Mouse (Mus musculus): ENCODE measurements at regions not wholly inside any gene's neighbourhood (a gene's known extent, or its start where the extent isn't known, plus 50 kb on each side); places are given as distances from the start of the nearest gene placed in this dataset.
A peak's percentile ranks its signal among the peaks of the same experiment; 100 is the strongest.
"Not testable (repeated sequence)": the region's sequence is repeated elsewhere in the genome, so short reads cannot be mapped to it uniquely, and the experiment has no call there.

DNA sequence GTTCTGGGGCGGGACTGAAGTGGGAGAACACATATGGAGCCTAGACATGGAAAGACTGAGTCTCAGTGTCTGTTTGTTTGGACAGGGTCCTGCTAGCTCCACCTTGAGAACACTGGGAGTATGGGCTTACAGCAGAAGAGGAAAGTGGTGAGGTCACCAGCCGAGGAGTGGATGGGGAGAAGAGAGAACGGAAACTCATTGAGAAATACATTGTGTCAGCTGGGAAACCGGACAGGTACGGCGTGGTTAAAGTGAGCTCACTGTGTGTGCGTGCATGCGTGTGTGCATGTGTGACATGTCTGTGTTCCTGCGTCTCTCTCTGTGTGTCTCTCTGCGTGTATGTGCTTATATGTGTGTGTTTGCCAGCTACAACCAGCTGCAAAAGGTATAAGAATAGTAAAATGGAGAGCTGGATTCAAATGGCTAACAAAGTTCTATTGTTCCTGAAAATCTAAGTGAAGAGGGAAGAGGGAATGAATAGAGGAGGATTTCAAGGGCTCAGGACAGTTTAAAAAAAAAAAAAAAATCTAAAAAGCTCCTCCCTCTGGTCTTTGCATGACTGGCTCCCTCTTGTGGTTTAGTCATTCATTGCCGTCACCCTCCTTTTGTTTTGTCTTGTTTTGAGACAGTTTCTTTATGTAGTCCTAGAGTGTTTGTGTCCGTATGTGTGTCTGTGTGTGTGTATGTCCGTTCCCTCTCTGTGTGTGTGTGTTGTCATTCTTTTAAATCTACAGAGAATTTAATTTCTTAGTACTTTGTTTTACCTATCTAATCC lies 52.0 kb upstream of the Ak4 start:
- peak; percentile 58; the same call in 1 of the 2 replicates for ATAC-seq
- no peaks in the 10 kb centered on the region for H3K4me1 ChIP-seq
- H3K9me3 ChIP-seq (replicated peaks): no peaks in the 10 kb centered on the region
- H3K4me2 ChIP-seq: no peak overlapping the region
- 63% methylated on average over 13 of the region's 13 CpGs for WGBS
- H3K27ac ChIP-seq: no peak overlapping the region
- H3K36me3 ChIP-seq (ENCODE audit: poor library complexity, severe bottlenecking): no peaks in the 10 kb centered on the region
- no peak overlapping the region for H3K9ac ChIP-seq
- H3K27me3 ChIP-seq: no peaks in the 10 kb centered on the region
- no peak overlapping the region for H3K4me3 ChIP-seq

DNA sequence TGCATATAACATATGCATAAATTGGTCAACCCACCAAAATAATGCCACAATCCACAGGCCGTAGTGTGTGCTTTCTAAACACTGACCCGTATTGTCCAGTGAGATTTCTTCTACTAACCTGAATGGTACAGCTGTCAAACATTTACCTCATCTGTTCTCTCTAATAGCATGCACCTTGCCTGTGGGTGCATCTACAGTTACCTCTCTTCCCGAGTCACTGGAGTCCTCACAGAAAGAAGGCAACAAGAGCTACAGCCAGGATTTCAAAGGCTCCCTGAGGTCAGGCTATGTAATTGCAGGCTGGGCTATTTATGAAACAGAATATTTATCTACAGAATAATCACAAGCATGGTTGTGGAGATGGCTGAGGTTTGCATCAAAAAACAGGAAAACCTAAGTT lies 53.8 kb upstream of the Ak4 start:
- no peaks in the 10 kb centered on the region for H3K27me3 ChIP-seq
- no peak overlapping the region for H3K27ac ChIP-seq
- H3K9ac ChIP-seq: no peak overlapping the region
- 81% methylated on average over 3 of the region's 3 CpGs for WGBS
- H3K4me2 ChIP-seq: no peak overlapping the region
- no peak for ATAC-seq
- H3K36me3 ChIP-seq (ENCODE audit: poor library complexity, severe bottlenecking): no peaks in the 10 kb centered on the region
- H3K9me3 ChIP-seq (replicated peaks): no peaks in the 10 kb centered on the region
- H3K4me3 ChIP-seq: no peak overlapping the region
- H3K4me1 ChIP-seq: no peaks in the 10 kb centered on the region

GRCm38 (mm10) chr4:101364716-101365115 lies 54.4 kb upstream of the Ak4 start:
- H3K27me3 ChIP-seq: no peaks in the 10 kb centered on the region
- H3K9ac ChIP-seq: no peak overlapping the region
- H3K4me2 ChIP-seq: no peak overlapping the region
- H3K27ac ChIP-seq: no peak overlapping the region
- WGBS: 94% methylated on average over 2 of the region's 2 CpGs
- no peaks in the 10 kb centered on the region for H3K36me3 ChIP-seq (ENCODE audit: poor library complexity, severe bottlenecking)
- no peaks in the 10 kb centered on the region for H3K4me1 ChIP-seq
- no peak for ATAC-seq
- H3K9me3 ChIP-seq (replicated peaks): no peaks in the 10 kb centered on the region
- H3K4me3 ChIP-seq: no peak overlapping the region

GRCm38 (mm10) chr4:101363231-101363630 lies 55.8 kb upstream of the Ak4 start:
- H3K9me3 ChIP-seq (replicated peaks); H3K36me3 ChIP-seq (ENCODE audit: poor library complexity, severe bottlenecking); H3K27ac ChIP-seq; H3K9ac ChIP-seq; H3K4me3 ChIP-seq; H3K4me2 ChIP-seq; ATAC-seq; H3K27me3 ChIP-seq; H3K4me1 ChIP-seq: not testable (repeated sequence)
- 86% methylated on average over 1 of the region's 1 CpGs for WGBS

GRCm38 (mm10) chr4:101361779-101362178 lies 57.3 kb upstream of the Ak4 start:
- H3K27ac ChIP-seq: no peak overlapping the region
- H3K4me2 ChIP-seq: no peak overlapping the region
- no peaks in the 10 kb centered on the region for H3K27me3 ChIP-seq
- no peaks in the 10 kb centered on the region for H3K36me3 ChIP-seq (ENCODE audit: poor library complexity, severe bottlenecking)
- H3K9ac ChIP-seq: no peak overlapping the region
- H3K4me1 ChIP-seq: peaks cover 8% of the 10 kb centered on the region
- H3K9me3 ChIP-seq (replicated peaks): no peaks in the 10 kb centered on the region
- 86% methylated on average over 1 of the region's 1 CpGs for WGBS
- no peak for ATAC-seq
- H3K4me3 ChIP-seq: no peak overlapping the region

DNA sequence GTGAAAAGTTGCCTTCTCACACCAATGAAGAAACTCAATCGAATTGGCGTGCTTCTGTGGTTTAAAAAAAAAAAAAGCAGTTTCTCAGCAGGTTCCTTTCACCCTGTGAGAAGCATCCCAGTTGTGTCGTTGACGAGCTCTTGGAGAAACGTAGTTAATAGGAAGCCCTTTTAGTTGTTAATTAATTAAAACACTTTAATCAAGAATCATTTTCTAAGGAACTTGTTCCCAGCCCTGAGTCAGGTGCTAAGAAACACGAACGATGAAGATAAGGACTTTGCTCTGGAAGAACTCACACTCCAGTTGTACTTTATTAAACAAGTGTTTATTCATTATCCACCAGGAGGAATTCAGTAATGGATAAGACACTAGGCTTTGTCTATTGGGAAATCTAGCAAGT lies 58.8 kb upstream of the Ak4 start:
- Histone ChIP-seq H3K4me3 (no peak overlapping the region), H3K4me1 (peaks cover 11% of the 10 kb centered on the region), H3K9me3 (replicated peaks) (no peaks in the 10 kb centered on the region), H3K4me2 (no peak overlapping the region), H3K36me3 (ENCODE audit: poor library complexity, severe bottlenecking) (no peaks in the 10 kb centered on the region), H3K27ac (no peak overlapping the region), H3K27me3 (no peaks in the 10 kb centered on the region), H3K9ac (no peak overlapping the region)
- 47% methylated on average over 7 of the region's 7 CpGs for WGBS
- ATAC-seq: no peak

DNA sequence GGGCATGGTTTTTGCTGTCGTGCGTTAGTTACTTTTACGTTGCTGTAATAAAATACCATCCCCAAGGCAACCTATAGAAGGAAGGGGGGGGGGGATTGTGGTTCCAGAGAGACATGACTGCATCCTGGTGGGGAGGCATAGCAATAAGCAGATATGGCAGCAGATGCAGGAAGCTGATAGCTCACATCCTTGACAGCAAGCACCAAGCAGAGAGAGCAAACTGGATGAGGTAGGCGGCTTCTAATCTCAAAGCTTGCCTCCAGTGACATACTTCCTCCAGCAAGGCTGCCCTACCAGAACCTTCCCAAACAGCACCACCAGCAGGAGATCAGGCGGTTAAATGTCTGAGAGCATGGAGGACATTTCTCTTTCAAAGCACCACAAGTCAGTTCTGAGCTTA lies 60.0 kb upstream of the Ak4 start:
- H3K9ac ChIP-seq: no peak overlapping the region
- peaks cover 23% of the 10 kb centered on the region for H3K4me1 ChIP-seq
- no peaks in the 10 kb centered on the region for H3K36me3 ChIP-seq (ENCODE audit: poor library complexity, severe bottlenecking)
- ATAC-seq: no peak
- no peak overlapping the region for H3K4me3 ChIP-seq
- 92% methylated on average over 5 of the region's 5 CpGs for WGBS
- no peak overlapping the region for H3K27ac ChIP-seq
- H3K4me2 ChIP-seq: no peak overlapping the region
- no peaks in the 10 kb centered on the region for H3K27me3 ChIP-seq
- H3K9me3 ChIP-seq (replicated peaks): no peaks in the 10 kb centered on the region

DNA sequence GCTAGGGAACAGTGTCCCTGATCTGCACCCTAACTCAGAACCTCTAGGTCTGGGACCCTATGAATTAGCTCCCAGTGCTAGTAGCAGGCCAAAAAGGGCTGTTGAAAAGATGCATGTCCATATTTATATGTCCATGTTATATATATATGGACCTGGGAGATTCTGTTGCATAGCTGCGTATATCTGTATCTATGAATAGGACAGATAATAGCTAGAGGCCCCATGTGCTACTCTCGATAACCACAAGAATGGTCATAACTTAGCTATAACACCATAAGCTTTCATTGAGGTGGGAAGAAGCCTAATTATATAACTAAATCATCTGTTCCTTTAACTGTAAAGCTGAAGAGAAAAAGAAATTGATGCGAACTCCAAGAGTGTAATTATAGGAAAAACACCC lies 60.6 kb upstream of the Ak4 start:
- H3K27me3 ChIP-seq: no peaks in the 10 kb centered on the region
- H3K9me3 ChIP-seq (replicated peaks): no peaks in the 10 kb centered on the region
- H3K9ac ChIP-seq: no peak overlapping the region
- no peak overlapping the region for H3K4me2 ChIP-seq
- ATAC-seq: no peak
- no peak overlapping the region for H3K4me3 ChIP-seq
- H3K4me1 ChIP-seq: peaks cover 29% of the 10 kb centered on the region
- no peaks in the 10 kb centered on the region for H3K36me3 ChIP-seq (ENCODE audit: poor library complexity, severe bottlenecking)
- WGBS: 98% methylated on average over 3 of the region's 3 CpGs
- H3K27ac ChIP-seq: no peak overlapping the region

GRCm38 (mm10) chr4:101357923-101358322 lies 61.2 kb upstream of the Ak4 start:
- H3K9ac ChIP-seq: 0 out of 2 replicates have a peak overlapping the region, but pooled peaks have one; percentile 78
- H3K4me3 ChIP-seq: peak overlapping the region; percentile 86; the same call in 1 of the 2 replicates
- no peaks in the 10 kb centered on the region for H3K9me3 ChIP-seq (replicated peaks)
- peak overlapping the region; percentile 95 for H3K4me2 ChIP-seq
- no peak overlapping the region; the same call in 1 of the 2 replicates for H3K27ac ChIP-seq
- 91% methylated on average over 8 of the region's 8 CpGs for WGBS
- peaks cover 33% of the 10 kb centered on the region for H3K4me1 ChIP-seq
- no peaks in the 10 kb centered on the region for H3K27me3 ChIP-seq
- no peaks in the 10 kb centered on the region for H3K36me3 ChIP-seq (ENCODE audit: poor library complexity, severe bottlenecking)
- ATAC-seq: no peak

- peak overlapping the region; percentile 95 for H3K27ac ChIP-seq
- peak overlapping the region; percentile 86 for H3K4me3 ChIP-seq
- H3K4me2 ChIP-seq: peak overlapping the region; percentile 95
- WGBS: 12% methylated on average over 31 of the region's 31 CpGs
- H3K36me3 ChIP-seq (ENCODE audit: poor library complexity, severe bottlenecking): no peaks in the 10 kb centered on the region
- no peaks in the 10 kb centered on the region for H3K9me3 ChIP-seq (replicated peaks)
- peak; percentile 16 for ATAC-seq
- H3K9ac ChIP-seq: peak overlapping the region; percentile 78
- H3K4me1 ChIP-seq: peaks cover 40% of the 10 kb centered on the region
- H3K27me3 ChIP-seq: no peaks in the 10 kb centered on the region
Observed at GRCm38 (mm10) chr4:101356954-101357891, 61.9 kb upstream of the Ak4 start.

DNA sequence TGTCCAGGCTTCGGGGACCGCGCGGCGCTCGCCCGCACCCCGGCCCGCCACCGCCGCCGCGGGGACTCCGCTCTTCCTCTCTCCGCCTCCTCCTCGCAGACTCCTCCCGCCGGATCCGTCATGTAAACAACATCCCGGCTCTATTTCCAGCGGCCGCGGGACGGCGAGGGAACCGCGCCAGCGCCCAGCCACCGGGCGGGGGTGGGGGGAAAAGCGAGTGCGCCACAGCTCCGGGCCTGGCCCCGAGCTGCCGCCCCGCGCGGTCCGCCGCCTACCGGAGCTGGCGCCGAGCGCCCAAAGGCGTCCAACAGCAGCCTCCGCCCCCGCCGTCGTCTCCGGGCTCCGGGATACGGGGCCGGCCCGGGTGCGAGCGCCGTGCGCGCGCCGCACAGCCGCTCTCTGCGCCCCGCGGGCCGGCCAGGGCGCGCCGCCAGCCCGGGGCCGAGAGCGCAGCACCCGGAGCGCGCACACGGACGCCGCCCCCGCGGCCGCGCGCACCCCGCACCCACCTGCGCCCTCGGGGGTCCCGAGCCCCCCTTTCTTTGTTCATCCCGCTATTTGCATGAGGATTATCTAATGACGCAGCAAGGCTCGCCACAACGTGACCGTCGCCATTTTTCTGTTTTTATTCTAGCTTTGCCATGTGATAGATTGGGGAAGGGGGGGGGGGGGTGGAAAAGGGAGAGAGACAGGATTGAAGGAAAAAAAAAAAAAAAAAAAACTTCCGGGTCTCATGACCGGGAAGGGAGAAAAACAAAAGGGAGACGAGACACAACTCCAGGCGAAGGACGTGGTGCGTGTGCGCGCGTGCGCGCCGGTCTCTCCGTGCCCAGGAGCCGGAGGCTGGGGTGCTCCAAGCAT lies 62.8 kb upstream of the Ak4 start:
- WGBS: 1% methylated on average over 82 of the region's 107 CpGs
- peak overlapping the region; percentile 86 for H3K4me3 ChIP-seq
- peak overlapping the region; percentile 95 for H3K27ac ChIP-seq
- H3K9ac ChIP-seq: peak overlapping the region; percentile 95
- H3K4me1 ChIP-seq: peaks cover 41% of the 10 kb centered on the region
- no peaks in the 10 kb centered on the region for H3K27me3 ChIP-seq
- no peaks in the 10 kb centered on the region for H3K36me3 ChIP-seq (ENCODE audit: poor library complexity, severe bottlenecking)
- no peaks in the 10 kb centered on the region for H3K9me3 ChIP-seq (replicated peaks)
- peak overlapping the region; percentile 95 for H3K4me2 ChIP-seq
- ATAC-seq: peak; percentile 91

Measured in forebrain, embryonic 13.5 days (tissue).